In genomic region chr5:93042831-93043687, GRCm38 (mm10) we compare ENCODE assay signal across 9 mouse cellular contexts. TPM values are rescaled to one million over a fixed set of nuclear protein-coding genes. Genes with fewer than 3 reads are reported as not detected.
DNase-seq lines count a peak whose midpoint lies in the region; ATAC-seq and TF ChIP-seq lines count a peak whose summit lies in the region.
"Had no signal": no experiment of that assay in that cellular context is flagged by ENCODE, and none has a peak within 500 bp of the region (broad histone marks: within the 10 kb centered on the region; RNA-seq: fewer than 3 reads in every experiment).

No protein-coding gene starts in this region.

- no peak for DNase-seq in heart, postnatal 14 days
- DNase-seq in right cerebral cortex, adult 18-20 months = peak; percentile 23
- DNase-seq in right cerebral cortex, adult 2 months (ENCODE audit: low spot score in 2 of 2) = no peak
- no peak for DNase-seq in limb, embryonic 10.5 days (ENCODE audit: low spot score)
- DNase-seq in stomach, postnatal 0 days (ENCODE audit: low spot score) = no peak
- DNase-seq in frontal cortex, postnatal 14 days (ENCODE audit: low spot score in 2 of 2) = no peak
- no peak for DNase-seq in frontal cortex, postnatal 10 days (ENCODE audit: low spot score in 2 of 2)

- H3K9me3 ChIP-seq in heart, embryonic 13.5 days = no peaks in the 10 kb centered on the region
- no peaks in the 10 kb centered on the region for H3K9me3 ChIP-seq in limb, embryonic 10.5 days (replicated peaks)
- no peaks in the 10 kb centered on the region for H3K9me3 ChIP-seq in stomach, postnatal 0 days (ENCODE audit: control insufficient read depth, low read length)

- TF ChIP-seq CTCF in stomach, postnatal 0 days (IDR thresholded peaks at IDR 0.05; ENCODE audit: low read depth) = no peak

- peaks cover 23% of the 10 kb centered on the region for H3K4me1 ChIP-seq in heart, embryonic 13.5 days
- peaks cover 52% of the 10 kb centered on the region for H3K4me1 ChIP-seq in limb, embryonic 10.5 days
- peaks cover 7% of the 10 kb centered on the region; the same call in 1 of the 2 replicates for H3K4me1 ChIP-seq in stomach, postnatal 0 days (replicated peaks; ENCODE audit: control insufficient read depth, insufficient read depth)

- peak overlapping the region; percentile 68; the same call in 1 of the 2 replicates for H3K4me3 ChIP-seq in heart, embryonic 13.5 days
- peak overlapping the region; percentile 62; the same call in 1 of the 2 replicates for H3K4me3 ChIP-seq in limb, embryonic 10.5 days
- H3K4me3 ChIP-seq in stomach, postnatal 0 days (ENCODE audit: low read depth, low read length) = no peak overlapping the region

- no peak for ATAC-seq in heart, embryonic 13.5 days (ENCODE audit: extremely low read depth, insufficient number of reproducible peaks, low FRiP score, low TSS enrichment)
- no peak for ATAC-seq in stomach, postnatal 0 days (ENCODE audit: low FRiP score, low TSS enrichment)

- no peak overlapping the region for H3K27ac ChIP-seq in heart, embryonic 13.5 days (replicated peaks)
- no peak overlapping the region for H3K27ac ChIP-seq in limb, embryonic 10.5 days
- no peak overlapping the region for H3K27ac ChIP-seq in stomach, postnatal 0 days (replicated peaks)
- H3K27ac ChIP-seq: layer of hippocampus, adult 2 months had no signal

- 41% methylated on average over 18 of the region's 18 CpGs for WGBS in heart, embryonic 13.5 days
- WGBS in limb, embryonic 10.5 days = 43% methylated on average over 18 of the region's 18 CpGs
- 60% methylated on average over 18 of the region's 18 CpGs for WGBS in stomach, postnatal 0 days

- H3K9ac ChIP-seq in heart, embryonic 13.5 days = no peak overlapping the region
- H3K9ac ChIP-seq in stomach, postnatal 0 days (ENCODE audit: low read length) = no peak overlapping the region

- peak overlapping the region; percentile 99 for H3K4me2 ChIP-seq in heart, embryonic 13.5 days
- peak overlapping the region; percentile 84 for H3K4me2 ChIP-seq in stomach, postnatal 0 days (replicated peaks; ENCODE audit: low read depth)

- intact Hi-C loops in heart, postnatal 14 days (cut with DNase I) = no loop called here

- no peak for TF ChIP-seq EP300 in stomach, postnatal 0 days (optimal IDR thresholded peaks at IDR 0.05)

- no peaks in the 10 kb centered on the region for H3K36me3 ChIP-seq in heart, embryonic 13.5 days
- no peaks in the 10 kb centered on the region for H3K36me3 ChIP-seq in limb, embryonic 10.5 days
- no peaks in the 10 kb centered on the region for H3K36me3 ChIP-seq in stomach, postnatal 0 days (ENCODE audit: control insufficient read depth, insufficient read depth, low read length)

- H3K27me3 ChIP-seq in heart, embryonic 13.5 days (replicated peaks) = peaks cover 67% of the 10 kb centered on the region
- H3K27me3 ChIP-seq in limb, embryonic 10.5 days (ENCODE audit: low read depth, poor library complexity, severe bottlenecking) = peaks cover 67% of the 10 kb centered on the region
- H3K27me3 ChIP-seq in stomach, postnatal 0 days (ENCODE audit: control insufficient read depth, insufficient read depth, low read length) = peaks cover 2% of the 10 kb centered on the region; the same call in 1 of the 2 replicates

RNA-seq across cellular contexts. Expression of gene Sowahb, which starts 1.8 kb away (rescaled TPM):
- 0.08 TPM in 1 of 2 replicates, not detected in the other for polyA plus RNA-seq in heart, embryonic 13.5 days (2015; fragmentation: Nextera tagmentation; extraction: Ambion mirVana)
- not detected for total RNA-seq in heart, postnatal 14 days (2021)
- 1.1 and 1.3 TPM in 2 replicates for polyA plus RNA-seq in limb, embryonic 10.5 days (2016; fragmentation: Nextera tagmentation; extraction: Ambion mirVana)
- polyA plus RNA-seq in stomach, postnatal 0 days (2015; fragmentation: Nextera tagmentation; extraction: Ambion mirVana) = 1.7 and 2.1 TPM in 2 replicates

RNA-seq across cellular contexts. Expression of gene Sept11, which starts 50.2 kb away (rescaled TPM):
- 82.0 and 82.4 TPM in 2 replicates for polyA plus RNA-seq in heart, embryonic 13.5 days (2015; fragmentation: Nextera tagmentation; extraction: Ambion mirVana)
- 10 to 100 TPM; 48.7 to 54.9 TPM for total RNA-seq in heart, postnatal 14 days (2021)
- polyA plus RNA-seq in limb, embryonic 10.5 days (2016; fragmentation: Nextera tagmentation; extraction: Ambion mirVana) = 340 and 390 TPM in 2 replicates
- 37.9 and 42.5 TPM in 2 replicates for polyA plus RNA-seq in stomach, postnatal 0 days (2015; fragmentation: Nextera tagmentation; extraction: Ambion mirVana)
